Mouse (Mus musculus): ENCODE data around the gene Cadps.

Cadps gene

DNA sequence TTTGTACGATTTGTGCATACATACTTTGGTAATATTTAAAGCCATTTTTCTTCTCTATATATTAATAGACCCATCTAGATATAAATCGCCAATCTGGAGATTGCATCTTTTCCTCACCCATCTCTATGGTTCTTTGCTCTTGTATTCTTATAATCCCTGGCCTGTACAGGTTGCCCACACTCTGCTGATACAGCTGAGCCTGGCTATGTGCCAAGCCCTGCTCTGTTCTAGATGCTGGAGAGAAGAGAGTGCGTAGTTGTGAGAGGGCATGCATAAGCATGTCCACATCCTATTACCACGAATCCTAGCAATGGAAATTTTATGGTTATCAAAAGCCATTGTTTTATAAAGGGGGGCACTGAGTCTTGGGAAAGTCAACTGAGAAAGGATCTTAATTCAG is 360.7 kb downstream of the Cadps start:
- no peak for DNase-seq

- DNase-seq, result no peak
These were observed 363.2 kb downstream of the Cadps start for GRCm38 (mm10) chr14:12459700-12460099.

DNA sequence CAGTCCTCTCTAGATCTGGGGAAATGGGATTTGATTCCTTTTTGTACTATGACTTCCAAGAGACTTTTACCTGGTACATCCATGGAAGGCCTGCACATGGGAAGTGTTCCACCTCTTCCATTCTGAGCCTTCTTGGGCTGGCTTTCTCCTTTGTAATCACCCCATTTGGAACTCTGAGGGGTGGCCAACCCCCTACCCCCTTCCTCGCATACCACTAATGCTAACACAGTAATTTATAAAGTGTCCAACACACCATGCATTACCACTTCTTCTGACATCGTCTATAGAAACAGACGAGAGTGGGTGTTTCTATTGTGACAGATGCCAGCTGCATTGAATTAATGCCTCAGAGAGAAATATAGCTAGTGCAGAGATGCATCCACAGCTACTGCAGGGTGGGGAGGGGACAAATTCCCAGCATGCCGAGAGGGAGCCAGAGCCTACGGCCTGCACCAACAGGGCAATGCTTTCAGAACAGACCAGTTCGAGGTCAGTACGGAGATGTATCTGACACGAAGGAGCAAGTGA is 367.8 kb downstream of the Cadps start:
- DNase-seq, result no peak

DNA sequence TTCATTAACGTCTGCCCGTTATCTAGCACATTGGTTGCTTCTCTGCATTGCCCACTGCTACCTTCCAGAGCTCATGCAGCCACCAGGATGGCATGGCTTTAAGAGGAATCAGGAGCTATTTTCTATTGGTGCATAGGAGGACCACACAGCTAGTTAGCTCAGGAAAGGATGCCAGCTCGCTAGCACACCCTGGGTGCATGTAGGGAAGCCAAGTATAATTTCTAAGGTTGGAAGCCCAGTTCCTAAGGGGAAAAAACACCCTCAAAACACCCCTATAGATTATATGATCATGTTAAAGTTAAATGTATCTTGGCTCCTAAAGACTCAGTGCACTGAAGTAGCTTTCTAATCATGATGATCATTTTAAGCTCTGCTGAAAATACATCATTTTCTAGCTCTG is 372.1 kb downstream of the Cadps start:
- DNase-seq, result peak; percentile 6

DNA sequence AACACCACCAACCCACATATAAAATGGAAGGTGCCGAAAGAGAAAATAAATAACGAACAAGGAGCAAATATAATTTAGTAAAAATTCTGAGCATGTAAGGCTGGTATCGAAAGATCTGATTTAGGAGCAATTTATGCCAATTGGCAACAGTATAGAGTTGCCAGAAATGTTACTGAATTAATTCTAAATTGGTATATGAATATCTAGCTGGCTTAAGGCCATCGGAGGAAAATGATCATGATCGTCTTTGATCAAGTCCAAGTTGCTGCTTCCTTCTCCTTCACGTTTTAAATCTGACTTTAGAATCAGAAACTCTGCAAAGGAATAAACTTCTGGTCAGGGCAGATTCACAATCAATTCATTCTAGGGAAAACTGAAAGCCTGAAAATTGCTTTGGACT is 374.0 kb downstream of the Cadps start:
- DNase-seq, result no peak

DNA sequence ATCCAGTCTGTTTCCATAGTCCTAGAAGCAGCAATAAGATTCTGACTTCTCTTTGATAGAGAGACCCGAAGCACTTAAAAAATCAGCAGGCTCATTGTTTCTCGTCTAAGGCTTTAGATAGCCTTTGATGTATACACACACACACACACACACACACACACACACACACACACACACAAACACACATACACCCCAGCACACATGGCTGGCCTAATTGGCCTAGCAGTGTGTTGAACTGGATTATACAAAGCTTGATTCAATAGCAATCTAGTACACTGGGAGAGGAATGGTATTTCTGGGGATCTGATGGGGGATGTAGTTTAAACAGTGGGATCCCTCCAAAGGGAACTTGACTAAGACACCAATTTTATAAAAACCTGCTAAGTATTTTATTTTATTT is 381.9 kb downstream of the Cadps start:
- peak; percentile 16 for DNase-seq

GRCm38 (mm10) chr14:12437976-12438375 is 384.9 kb downstream of the Cadps start:
- no peak for DNase-seq

- DNase-seq, result no peak
These were observed 385.5 kb downstream of the Cadps start for GRCm38 (mm10) chr14:12437422-12437821.

DNA sequence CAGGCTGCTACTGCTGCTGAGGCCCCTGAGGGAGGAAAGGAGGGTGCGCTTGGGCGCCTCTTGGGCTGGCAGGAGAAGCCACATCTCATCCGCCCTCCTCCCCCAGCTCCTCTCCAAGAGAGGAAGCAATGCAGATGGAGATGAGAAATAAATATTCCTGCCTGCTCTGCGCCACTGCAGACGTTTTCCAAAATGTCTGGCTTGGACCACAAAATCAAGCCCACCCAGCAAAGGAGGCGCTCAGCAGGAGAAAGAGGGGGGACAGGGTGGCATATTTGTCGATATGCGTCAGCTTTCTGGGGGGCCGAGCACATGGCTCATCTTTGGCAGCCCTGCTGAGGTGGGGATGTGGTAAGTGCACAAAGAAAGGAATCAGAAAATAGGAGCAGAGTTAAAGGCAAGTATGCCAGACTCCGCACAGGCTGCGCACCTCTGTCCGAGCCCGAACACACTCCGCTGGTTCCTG is 385.9 kb downstream of the Cadps start:
- no peak for DNase-seq

GRCm38 (mm10) chr14:12428021-12428654 is 394.7 kb downstream of the Cadps start:
- DNase-seq, result no peak

GRCm38 (mm10) chr14:12425311-12425710 is 397.6 kb downstream of the Cadps start:
- no peak for DNase-seq

- DNase-seq, result no peak
These were observed 412.6 kb downstream of the Cadps start for GRCm38 (mm10) chr14:12410276-12410675.

DNA sequence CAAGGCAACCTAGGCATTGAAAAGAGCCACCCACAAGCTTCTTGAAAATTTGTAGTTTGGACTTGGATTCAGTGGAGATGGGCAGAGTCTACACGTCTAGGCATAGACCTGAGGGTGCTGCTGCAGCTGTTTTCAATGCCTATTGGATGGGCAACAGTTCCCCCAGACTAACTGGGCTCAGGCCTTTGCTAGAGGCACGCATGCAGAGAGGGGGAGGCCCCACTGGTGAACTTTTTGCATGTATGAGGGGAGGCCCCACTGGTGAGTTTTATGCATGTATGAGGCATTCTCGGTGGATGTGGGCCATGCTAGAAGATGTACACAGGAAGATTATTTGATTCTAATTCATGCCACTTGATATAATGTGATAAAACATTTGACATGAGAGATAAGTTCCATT is 413.1 kb downstream of the Cadps start:
- no peak for DNase-seq

GRCm38 (mm10) chr14:12406588-12406987 is 416.3 kb downstream of the Cadps start:
- peak; percentile 77 for DNase-seq

- no peak for DNase-seq
These were observed 417.7 kb downstream of the Cadps start for GRCm38 (mm10) chr14:12405201-12405600.

DNA sequence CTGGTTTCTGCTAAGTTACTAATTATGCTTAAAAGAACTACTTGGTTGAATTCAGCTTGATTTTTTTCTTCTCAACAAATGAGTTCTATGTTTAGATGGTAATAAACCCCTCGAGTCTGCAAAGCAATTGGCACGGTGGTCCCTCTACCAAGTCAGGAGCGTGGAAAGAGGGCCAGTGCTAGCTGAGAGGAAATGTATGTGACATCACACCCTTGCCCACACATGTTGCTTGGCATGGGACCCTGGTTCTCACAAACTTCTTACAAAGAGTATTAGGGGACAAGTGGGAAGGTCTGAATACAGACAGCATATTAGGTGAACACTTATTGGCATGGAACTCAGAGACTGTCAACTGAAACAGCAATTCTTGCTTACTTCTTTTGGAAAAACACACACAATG is 418.2 kb downstream of the Cadps start:
- no peak for DNase-seq

GRCm38 (mm10) chr14:12404052-12404451 is 418.8 kb downstream of the Cadps start:
- no peak for DNase-seq

- DNase-seq, result no peak
These were observed 422.8 kb downstream of the Cadps start for GRCm38 (mm10) chr14:12400116-12400515.

- DNase-seq, result peak; percentile 49
These were observed 425.3 kb downstream of the Cadps start for GRCm38 (mm10) chr14:12397561-12397960.

DNA sequence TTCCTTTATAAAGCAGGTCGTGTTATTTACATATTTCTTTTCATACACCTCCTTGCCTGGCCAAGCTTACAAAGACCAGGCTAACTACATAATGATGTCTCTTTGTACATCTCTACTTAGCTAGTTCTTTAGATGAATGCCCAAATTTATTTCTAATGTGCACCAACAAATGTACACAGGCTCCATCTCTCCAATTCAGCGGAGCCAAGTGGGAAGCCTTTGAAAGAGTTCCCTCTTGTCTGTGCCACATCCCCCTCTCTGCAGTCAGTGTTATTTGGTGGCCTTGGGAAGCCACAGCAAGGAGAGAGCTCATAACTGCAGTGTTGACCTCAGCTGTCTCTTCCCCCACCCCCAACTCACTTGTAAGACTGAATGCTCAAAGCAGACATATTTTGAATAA is 428.6 kb downstream of the Cadps start:
- no peak for DNase-seq

DNA sequence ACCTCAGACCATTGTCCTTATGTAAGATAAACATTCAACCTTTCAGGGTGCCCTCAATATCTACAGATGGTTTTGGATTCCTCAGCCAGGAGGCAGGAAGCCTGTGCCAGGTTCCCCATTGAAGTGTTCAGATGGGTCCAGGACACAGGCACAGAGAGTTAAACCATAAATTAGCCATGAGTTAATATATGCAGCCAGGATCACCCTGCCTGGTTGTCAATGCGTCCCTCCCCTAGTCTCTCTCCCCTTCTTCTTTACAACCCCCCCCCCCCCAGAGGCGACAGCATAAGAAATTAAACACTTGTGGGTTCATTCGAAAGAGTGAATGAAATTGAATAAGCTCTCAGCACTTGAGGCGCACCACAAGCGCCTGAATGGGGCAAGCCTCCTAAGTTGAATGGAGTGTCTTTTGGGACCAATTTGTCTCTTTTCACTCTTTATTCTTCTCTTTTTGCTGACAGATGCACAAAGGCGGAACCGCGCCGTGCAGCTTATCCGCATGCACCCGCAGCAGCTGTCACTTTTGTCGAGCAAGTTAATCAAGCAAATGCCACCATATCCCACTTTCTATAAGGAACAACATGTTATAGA is 429.5 kb downstream of the Cadps start:
- DNase-seq, result peak; percentile 55

DNA sequence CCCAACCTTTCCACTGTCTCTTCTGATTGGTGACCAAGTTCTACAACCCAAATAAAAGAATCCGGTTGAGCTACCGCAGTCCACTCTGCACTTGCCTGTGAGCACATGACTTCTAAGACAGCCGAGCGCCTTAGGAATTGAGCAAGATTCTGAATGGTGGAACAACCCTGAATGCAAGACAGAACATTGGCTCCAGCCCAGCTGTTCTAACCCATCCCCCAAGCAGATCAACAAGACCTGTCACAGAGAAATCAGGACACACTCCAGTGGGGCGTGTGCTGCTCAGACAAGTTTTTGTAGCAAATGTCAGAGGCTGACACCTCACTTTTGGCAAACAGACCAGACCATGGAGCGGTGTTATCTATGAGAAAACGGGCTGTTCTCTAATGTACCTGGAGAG is 431.7 kb downstream of the Cadps start:
- peak; percentile 75 for DNase-seq

GRCm38 (mm10) chr14:12388806-12389436 is 434.0 kb downstream of the Cadps start:
- DNase-seq, result peak; percentile 96

- peak; percentile 79 for DNase-seq
These were observed 434.6 kb downstream of the Cadps start for GRCm38 (mm10) chr14:12388192-12388795.
